Mouse (Mus musculus): ENCODE data around the gene Nup93. TPM values are rescaled to one million over a fixed set of nuclear protein-coding genes. Genes with fewer than 3 reads are reported as not detected.

Gene Nup93
- total and polyA plus RNA-seq, 2 experiments from 2014 or later = 36.7 to 43.7 TPM

DNA sequence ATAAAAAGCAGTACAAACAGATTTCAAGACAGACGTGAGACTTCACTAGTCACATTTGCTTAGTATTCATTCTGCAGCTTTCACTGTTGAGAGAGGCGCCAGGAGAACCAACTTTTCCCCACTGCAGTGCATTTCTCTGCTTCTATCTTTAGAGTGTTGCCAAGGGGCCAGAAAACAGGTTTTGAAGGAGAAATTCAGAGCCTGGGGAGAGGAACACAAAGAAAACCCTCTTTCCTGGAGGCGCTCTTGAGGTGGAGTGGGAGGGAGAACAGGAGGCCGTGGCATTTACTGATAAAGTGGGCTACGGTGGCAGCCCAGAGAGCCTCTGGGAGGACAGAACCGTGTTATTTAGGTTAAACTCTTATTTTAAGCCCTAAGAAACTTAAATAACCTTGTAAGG is 81.3 kb downstream of the Nup93 start:
- no peak overlapping the region for H3K27ac ChIP-seq (ENCODE audit: low read depth, low read length)
- ATAC-seq (no peak), DNase-seq (no peak)
- no peak overlapping the region for H3K4me2 ChIP-seq (ENCODE audit: low read depth)
- no peak overlapping the region for H3K4me3 ChIP-seq (ENCODE audit: low read depth, low read length)
- no peaks in the 10 kb centered on the region for H3K9me3 ChIP-seq (ENCODE audit: low read length)
- H3K9ac ChIP-seq = no peak overlapping the region
- 60% methylated on average over 6 of the region's 6 CpGs for WGBS
- TF ChIP-seq CTCF (IDR thresholded peaks at IDR 0.05; ENCODE audit: low read depth) = no peak
- H3K4me1 ChIP-seq (ENCODE audit: insufficient read depth) = no peaks in the 10 kb centered on the region
- H3K27me3 ChIP-seq (ENCODE audit: insufficient read depth, low read length) = no peaks in the 10 kb centered on the region
- peaks cover 13% of the 10 kb centered on the region; the same call in 1 of the 2 replicates for H3K36me3 ChIP-seq (ENCODE audit: insufficient read depth)

DNA sequence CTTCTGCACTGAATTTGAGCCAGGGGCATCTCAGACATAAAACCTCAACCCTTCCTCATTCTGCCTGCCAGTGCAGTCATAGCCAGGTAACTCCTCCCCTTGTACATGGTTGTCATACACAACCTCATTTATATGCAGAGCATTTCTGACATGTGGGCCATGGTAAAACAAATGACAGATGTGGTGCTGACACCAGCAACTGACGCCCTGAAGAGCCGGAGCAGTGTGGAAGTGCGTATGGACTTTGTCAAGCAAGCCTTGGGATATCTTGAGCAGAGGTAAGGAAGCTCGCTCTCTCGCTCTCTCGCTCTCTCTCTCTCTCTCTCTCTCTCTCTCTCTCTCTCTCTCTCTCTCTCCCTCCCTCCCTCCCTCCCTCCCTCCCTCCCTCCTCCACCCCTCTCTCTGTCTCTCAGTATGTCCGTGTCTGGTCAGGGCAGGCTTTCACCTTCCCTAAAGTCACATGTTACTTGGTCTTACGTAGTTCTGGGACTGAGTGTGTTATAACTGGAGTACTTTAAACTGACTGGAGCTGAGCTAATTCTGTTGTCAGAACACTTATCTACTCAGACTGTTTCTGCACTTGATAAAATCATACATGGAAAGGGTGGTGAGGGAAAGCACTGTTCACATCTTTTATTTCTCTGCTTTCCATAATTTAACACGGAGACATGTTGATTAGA is 82.1 kb downstream of the Nup93 start:
- peaks cover 20% of the 10 kb centered on the region; the same call in 1 of the 2 replicates for H3K36me3 ChIP-seq (ENCODE audit: insufficient read depth)
- WGBS = 79% methylated on average over 9 of the region's 9 CpGs
- no peak overlapping the region for H3K4me2 ChIP-seq (ENCODE audit: low read depth)
- H3K27ac ChIP-seq (ENCODE audit: low read depth, low read length) = no peak overlapping the region
- no peaks in the 10 kb centered on the region for H3K9me3 ChIP-seq (ENCODE audit: low read length)
- DNase-seq (no peak), ATAC-seq (no peak)
- no peak overlapping the region for H3K4me3 ChIP-seq (ENCODE audit: low read depth, low read length)
- no peak overlapping the region for H3K9ac ChIP-seq
- no peaks in the 10 kb centered on the region for H3K4me1 ChIP-seq (ENCODE audit: insufficient read depth)
- no peaks in the 10 kb centered on the region for H3K27me3 ChIP-seq (ENCODE audit: insufficient read depth, low read length)
- no peak for TF ChIP-seq CTCF (IDR thresholded peaks at IDR 0.05; ENCODE audit: low read depth)

DNA sequence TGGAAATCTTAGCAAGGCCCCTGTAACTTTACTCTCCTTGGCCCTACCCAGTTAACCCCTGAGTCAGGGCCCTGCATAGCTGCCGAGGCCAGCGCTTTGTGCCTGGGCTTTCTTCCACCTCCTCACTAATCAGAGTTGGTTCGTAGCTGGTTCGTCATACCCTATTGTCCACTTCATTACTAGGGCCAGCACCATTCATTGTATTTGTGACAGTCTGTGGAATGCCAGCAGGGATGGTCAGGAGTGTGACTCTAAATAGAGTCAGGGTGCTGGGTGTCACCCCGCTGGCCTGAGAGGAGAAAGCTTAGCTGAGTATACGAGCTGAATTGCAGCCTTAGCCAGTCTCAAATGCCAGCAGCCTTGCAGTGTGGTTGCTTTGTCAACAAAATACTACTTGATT is 82.7 kb downstream of the Nup93 start:
- H3K9me3 ChIP-seq (ENCODE audit: low read length) = no peaks in the 10 kb centered on the region
- ATAC-seq = no peak
- H3K4me2 ChIP-seq (ENCODE audit: low read depth) = no peak overlapping the region
- H3K27ac ChIP-seq (ENCODE audit: low read depth, low read length) = no peak overlapping the region
- no peak overlapping the region for H3K9ac ChIP-seq
- peaks cover 18% of the 10 kb centered on the region for H3K36me3 ChIP-seq (ENCODE audit: insufficient read depth)
- WGBS = 47% methylated on average over 6 of the region's 6 CpGs
- no peak for DNase-seq
- no peak overlapping the region for H3K4me3 ChIP-seq (ENCODE audit: low read depth, low read length)
- TF ChIP-seq CTCF (IDR thresholded peaks at IDR 0.05; ENCODE audit: low read depth) = no peak
- no peaks in the 10 kb centered on the region for H3K27me3 ChIP-seq (ENCODE audit: insufficient read depth, low read length)
- H3K4me1 ChIP-seq (ENCODE audit: insufficient read depth) = no peaks in the 10 kb centered on the region

DNA sequence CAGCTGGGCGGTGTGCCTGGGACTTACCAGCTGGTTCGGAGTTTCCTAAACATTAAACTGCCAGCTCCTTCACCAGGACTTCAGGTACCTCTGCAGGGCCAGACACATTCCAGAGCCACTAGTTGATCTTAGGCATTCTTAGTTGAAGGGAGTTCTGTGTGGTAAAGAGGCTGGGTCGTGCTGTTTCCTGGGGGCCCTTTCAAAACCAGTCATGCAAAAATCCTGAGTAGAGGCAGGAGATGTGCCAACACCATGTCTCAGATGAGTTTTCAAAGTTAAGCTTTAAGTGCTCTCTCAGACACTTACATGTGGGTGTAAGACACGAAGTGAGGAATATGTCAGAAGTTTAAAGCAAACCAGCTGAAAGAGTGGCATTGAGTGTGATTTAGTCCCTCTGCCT is 86.4 kb downstream of the Nup93 start:
- H3K36me3 ChIP-seq (ENCODE audit: insufficient read depth) = peaks cover 45% of the 10 kb centered on the region
- WGBS = 56% methylated on average over 4 of the region's 4 CpGs

DNA sequence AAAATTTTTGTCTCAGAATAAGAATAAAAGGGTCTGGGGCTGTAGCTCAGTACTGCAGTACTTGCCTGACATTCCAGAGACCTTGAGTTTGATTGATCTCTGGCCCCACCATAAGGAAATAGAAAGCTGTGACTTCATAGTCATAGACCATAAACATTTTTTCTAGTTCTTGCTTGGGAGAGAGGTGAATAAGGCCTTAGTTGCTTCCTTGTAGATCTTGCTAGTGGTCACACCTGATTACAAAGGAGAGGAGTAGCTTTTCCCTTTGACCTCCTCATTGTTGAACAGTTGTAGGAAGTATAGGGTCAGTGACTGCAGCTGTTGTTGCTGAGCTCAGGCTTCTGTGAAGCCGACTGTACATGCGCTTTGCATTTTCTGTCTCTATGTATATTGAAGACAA is 90.0 kb downstream of the Nup93 start:
- TF ChIP-seq CTCF (IDR thresholded peaks at IDR 0.05; ENCODE audit: low read depth) = no peak
- H3K9ac ChIP-seq = no peak overlapping the region
- ATAC-seq (no peak), DNase-seq (no peak)
- no peaks in the 10 kb centered on the region for H3K9me3 ChIP-seq (ENCODE audit: low read length)
- no peaks in the 10 kb centered on the region for H3K4me1 ChIP-seq (ENCODE audit: insufficient read depth)
- no peak overlapping the region for H3K4me2 ChIP-seq (ENCODE audit: low read depth)
- WGBS = 98% methylated on average over 2 of the region's 2 CpGs
- no peaks in the 10 kb centered on the region for H3K27me3 ChIP-seq (ENCODE audit: insufficient read depth, low read length)
- H3K27ac ChIP-seq (ENCODE audit: low read depth, low read length) = no peak overlapping the region
- peaks cover 76% of the 10 kb centered on the region for H3K36me3 ChIP-seq (ENCODE audit: insufficient read depth)
- no peak overlapping the region for H3K4me3 ChIP-seq (ENCODE audit: low read depth, low read length)

More for the DNA sequence above, 86.4 kb downstream of the Nup93 start:
- no peaks in the 10 kb centered on the region for H3K27me3 ChIP-seq (ENCODE audit: insufficient read depth, low read length)
- no peak for DNase-seq
- no peak overlapping the region for H3K9ac ChIP-seq
- H3K9me3 ChIP-seq (ENCODE audit: low read length) = no peaks in the 10 kb centered on the region
- no peak overlapping the region for H3K4me3 ChIP-seq (ENCODE audit: low read depth, low read length)
- H3K4me2 ChIP-seq (ENCODE audit: low read depth) = no peak overlapping the region
- no peaks in the 10 kb centered on the region for H3K4me1 ChIP-seq (ENCODE audit: insufficient read depth)
- ATAC-seq = no peak
- TF ChIP-seq CTCF (IDR thresholded peaks at IDR 0.05; ENCODE audit: low read depth) = no peak
- H3K27ac ChIP-seq (ENCODE audit: low read depth, low read length) = no peak overlapping the region

DNA sequence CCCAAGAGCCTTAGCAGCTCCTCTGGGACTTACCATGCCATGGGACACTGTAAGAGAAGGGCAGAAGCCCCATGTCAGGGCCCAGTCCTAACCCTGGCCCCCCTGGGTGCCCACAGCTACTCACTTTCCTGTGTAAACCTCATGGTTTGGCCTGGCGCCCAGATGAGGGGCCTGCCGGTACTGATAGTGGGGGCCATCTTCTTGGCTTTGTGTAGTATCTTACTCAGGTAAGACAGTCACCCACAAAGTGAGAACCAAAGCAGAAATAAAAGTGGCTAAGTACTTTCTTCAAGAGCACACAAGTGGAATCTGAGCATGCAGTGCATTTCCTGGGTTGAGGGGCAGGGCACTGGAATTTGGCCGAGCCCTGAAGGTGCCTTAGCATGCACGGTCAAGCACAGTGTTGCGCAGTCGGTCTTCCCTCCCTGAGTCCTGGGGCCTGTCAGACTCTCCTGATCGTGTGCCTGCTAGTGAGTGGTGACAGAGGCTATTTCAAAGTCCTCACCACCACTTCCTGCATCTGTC is 92.7 kb downstream of the Nup93 start:
- 85% methylated on average over 7 of the region's 7 CpGs for WGBS

DNA sequence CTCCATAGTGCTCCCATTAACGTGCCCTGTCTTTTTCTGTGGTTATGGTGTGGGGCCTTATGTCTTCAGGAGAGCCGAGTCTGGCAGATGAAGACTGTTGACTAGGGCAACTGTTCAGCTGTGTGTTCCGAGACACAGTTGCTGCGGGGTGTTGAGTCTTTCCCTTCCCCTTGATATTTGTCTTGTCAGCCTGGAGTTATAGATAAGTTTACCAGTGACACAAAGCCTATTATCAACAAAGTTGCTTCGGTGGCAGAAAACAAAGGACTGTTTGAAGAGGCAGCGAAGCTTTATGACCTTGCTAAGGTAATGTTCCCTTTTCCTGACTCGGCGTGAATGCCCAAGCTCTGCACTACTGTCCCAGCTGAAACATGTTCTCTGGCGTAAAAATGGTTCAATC is 93.3 kb downstream of the Nup93 start:
- Histone ChIP-seq H3K9ac (no peak overlapping the region), H3K9me3 (ENCODE audit: low read length) (no peaks in the 10 kb centered on the region), H3K4me3 (ENCODE audit: low read depth, low read length) (no peak overlapping the region), H3K27me3 (ENCODE audit: insufficient read depth, low read length) (no peaks in the 10 kb centered on the region), H3K36me3 (ENCODE audit: insufficient read depth) (peaks cover 90% of the 10 kb centered on the region), H3K4me2 (ENCODE audit: low read depth) (no peak overlapping the region), H3K4me1 (ENCODE audit: insufficient read depth) (no peaks in the 10 kb centered on the region), H3K27ac (ENCODE audit: low read depth, low read length) (no peak overlapping the region)
- no peak for TF ChIP-seq CTCF (IDR thresholded peaks at IDR 0.05; ENCODE audit: low read depth)
- WGBS = 90% methylated on average over 9 of the region's 9 CpGs
- DNase-seq (no peak), ATAC-seq (no peak)

More for the DNA sequence above, 92.7 kb downstream of the Nup93 start:
- Histone ChIP-seq H3K4me1 (ENCODE audit: insufficient read depth) (no peaks in the 10 kb centered on the region), H3K4me2 (ENCODE audit: low read depth) (no peak overlapping the region), H3K36me3 (ENCODE audit: insufficient read depth) (peaks cover 91% of the 10 kb centered on the region), H3K27me3 (ENCODE audit: insufficient read depth, low read length) (no peaks in the 10 kb centered on the region), H3K9me3 (ENCODE audit: low read length) (no peaks in the 10 kb centered on the region), H3K4me3 (ENCODE audit: low read depth, low read length) (no peak overlapping the region), H3K27ac (ENCODE audit: low read depth, low read length) (no peak overlapping the region), H3K9ac (no peak overlapping the region)
- no peak for DNase-seq
- ATAC-seq = no peak
- TF ChIP-seq CTCF (IDR thresholded peaks at IDR 0.05; ENCODE audit: low read depth) = no peak

Data from forebrain, postnatal 0 days (tissue).